Mouse (Mus musculus): ENCODE measurements around the gene Pld6.

DNA sequence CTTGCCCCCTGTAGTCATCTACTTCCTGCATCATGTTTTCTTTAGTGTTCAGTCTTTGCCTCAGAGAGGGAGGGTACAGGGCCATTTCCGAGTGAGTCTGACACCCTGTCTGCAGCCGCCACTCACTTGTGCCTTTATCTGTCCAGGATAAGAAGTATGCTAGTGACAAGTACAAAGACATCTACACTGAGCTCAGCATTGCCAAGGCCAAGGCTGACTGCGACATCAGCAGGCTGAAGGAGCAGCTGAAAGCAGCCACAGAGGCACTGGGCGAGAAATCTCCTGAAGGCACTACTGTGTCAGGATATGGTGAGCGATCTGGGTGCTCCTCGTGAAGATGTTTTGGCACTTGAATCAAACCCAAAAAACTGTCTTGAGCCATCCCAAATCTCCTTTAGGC is 17.7 kb downstream of the Pld6 start:
- no peak for TF ChIP-seq CTCF (IDR thresholded peaks at IDR 0.05; ENCODE audit: extremely low read depth, insufficient read depth, insufficient read length, insufficient replicate concordance)
- no peak for TF ChIP-seq POLR2A (IDR thresholded peaks at IDR 0.05; ENCODE audit: low read depth, low read length)
